Mouse (Mus musculus) adrenal gland, postnatal 25 days (tissue): ENCODE measurements around the gene Klc1. TPM values are rescaled to one million over a fixed set of nuclear protein-coding genes. Genes with fewer than 3 reads are reported as not detected.
A peak's percentile ranks its signal among the peaks of the same experiment; 100 is the strongest.
"Not testable (repeated sequence)": the region's sequence is repeated elsewhere in the genome, so short reads cannot be mapped to it uniquely, and the experiment has no call there.

Source experiments
- DNase-seq: peaks from one replicate; pipeline ENCODE4 v3.0.0; 2021; ENCODE audit warnings: mixed read lengths
- long read RNA-seq: library from polyadenylated mRNA; stranded (forward); transcript quantifications from one replicate; pipeline ENCODE4 v2.0.0, GENCODE M21; 2021
- total RNA-seq: library from RNA; stranded (reverse); gene quantifications from 2 replicates; pipeline ENCODE4 v1.2.3, GENCODE M21; 2021

Klc1 gene
- 118 and 144 TPM in 2 replicates for total RNA-seq
- long read RNA-seq, transcript Klc1-201 (16 exons, 2,504 nt) = major isoform, 18 of 112 reads
- long read RNA-seq, transcript Klc1-204 (16 exons, 2,268 nt) = minor isoform, 12 of 112 reads
- long read RNA-seq, transcript Klc1-202 (14 exons, 2,272 nt) = minor isoform, 5 of 112 reads
- long read RNA-seq, partial matches to known transcripts = 11 of 112 reads
- long read RNA-seq, other reads (novel, unspliced or antisense) = 64 of 112 reads

- DNase-seq = peak; percentile 83
Measured at GRCm38 (mm10) chr12:111758381-111759175, at the start of gene Klc1. Gene Klc1 (plus strand): TSS chr12:111758849.

GRCm38 (mm10) chr12:111710091-111710490, 48.6 kb upstream of the Klc1 start:
- DNase-seq = peak; percentile 0

- no peak for DNase-seq
Measured at GRCm38 (mm10) chr12:111712476-111712875, 46.2 kb upstream of the Klc1 start.

- DNase-seq = peak; percentile 90
Measured at GRCm38 (mm10) chr12:111713004-111713651, 45.5 kb upstream of the Klc1 start, which contains the start of the genes Bag5 and Apopt1. Gene Bag5 (minus strand): TSS chr12:111713257. Gene Apopt1 (plus strand): TSS chr12:111713261.

- not testable (repeated sequence) for DNase-seq
Measured at GRCm38 (mm10) chr12:111713880-111714279, 44.8 kb upstream of the Klc1 start.

- no peak for DNase-seq
Measured at GRCm38 (mm10) chr12:111716505-111716904, 42.1 kb upstream of the Klc1 start.

GRCm38 (mm10) chr12:111718656-111719055, 40.0 kb upstream of the Klc1 start:
- no peak for DNase-seq

- DNase-seq = no peak
Measured at GRCm38 (mm10) chr12:111720222-111720621, 38.4 kb upstream of the Klc1 start.

GRCm38 (mm10) chr12:111722654-111723053, 36.0 kb upstream of the Klc1 start:
- peak; percentile 51 for DNase-seq

GRCm38 (mm10) chr12:111724638-111725337, 33.9 kb upstream of the Klc1 start:
- DNase-seq = no peak

- DNase-seq = no peak
Measured at GRCm38 (mm10) chr12:111725338-111726121, 33.1 kb upstream of the Klc1 start.

- no peak for DNase-seq
Measured at GRCm38 (mm10) chr12:111726122-111726463, 32.6 kb upstream of the Klc1 start.

- DNase-seq = no peak
Measured at GRCm38 (mm10) chr12:111727956-111728355, 30.7 kb upstream of the Klc1 start.

GRCm38 (mm10) chr12:111731822-111732807, 26.5 kb upstream of the Klc1 start:
- DNase-seq = peak; percentile 90

GRCm38 (mm10) chr12:111732921-111733320, 25.7 kb upstream of the Klc1 start:
- DNase-seq = no peak

- no peak for DNase-seq
Measured at GRCm38 (mm10) chr12:111734912-111735311, 23.7 kb upstream of the Klc1 start.

GRCm38 (mm10) chr12:111736676-111737075, 22.0 kb upstream of the Klc1 start:
- DNase-seq = not testable (repeated sequence)

- DNase-seq = no peak
Measured at GRCm38 (mm10) chr12:111737370-111737769, 21.3 kb upstream of the Klc1 start.

- peak; percentile 73 for DNase-seq
Measured at GRCm38 (mm10) chr12:111738754-111739153, 19.9 kb upstream of the Klc1 start.

GRCm38 (mm10) chr12:111741338-111741737, 17.3 kb upstream of the Klc1 start:
- no peak for DNase-seq
